Mouse (Mus musculus) lung, postnatal 25 days (tissue): ENCODE results near the gene Crygb.
A peak's percentile ranks its signal among the peaks of the same experiment; 100 is the strongest.

ENCODE experiments used
- DNase-seq: peaks from one replicate; pipeline ENCODE4 v3.0.0; 2022; ENCODE audit warnings: low spot score

Gene Crygb

GRCm38 (mm10) chr1:65082188-65082587 lies at the start of gene Crygb:
Gene Crygb (minus strand): TSS chr1:65082288.
- no peak for DNase-seq

DNA sequence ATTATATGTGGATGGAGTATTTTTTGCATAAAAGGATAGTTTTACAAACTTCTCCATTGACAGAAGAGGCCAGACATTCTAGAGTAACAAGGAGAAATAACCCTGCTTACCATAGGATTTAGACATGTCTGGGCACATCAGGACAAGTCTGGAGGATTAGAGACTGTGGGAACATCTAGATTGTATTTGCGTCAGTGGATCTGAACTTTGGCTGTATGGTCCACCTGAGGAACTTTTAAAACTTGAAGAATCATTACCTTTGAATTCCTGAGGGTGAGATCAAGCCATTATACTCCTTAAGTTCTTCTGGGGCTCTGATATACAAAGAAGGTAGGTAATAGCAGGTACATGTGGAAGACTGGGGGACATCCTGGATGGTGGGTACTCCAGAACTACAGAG lies 49.6 kb upstream of the Crygb start:
- DNase-seq = no peak

DNA sequence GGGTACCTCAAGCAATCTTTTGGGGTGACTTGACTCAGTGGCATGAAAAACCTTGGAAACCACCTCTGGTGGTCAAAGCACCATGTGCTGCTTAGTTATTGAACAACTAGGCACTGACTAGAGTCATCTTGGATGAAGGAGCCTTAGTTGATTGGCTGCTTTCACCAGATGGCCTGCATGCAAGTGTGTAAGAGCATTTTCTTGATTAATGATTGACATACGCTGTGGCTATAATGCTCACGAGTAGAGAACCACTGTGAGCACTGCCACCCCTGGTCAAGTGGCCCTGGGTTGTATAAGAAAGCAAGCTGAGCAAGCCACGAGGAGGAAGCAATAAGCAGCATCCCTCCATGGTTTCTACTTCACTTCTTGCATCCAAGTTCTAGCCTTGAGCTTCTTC lies 48.1 kb upstream of the Crygb start:
- DNase-seq = no peak

GRCm38 (mm10) chr1:65129634-65130180 lies 47.6 kb upstream of the Crygb start:
- DNase-seq = no peak

- no peak for DNase-seq
Measured at GRCm38 (mm10) chr1:65122574-65123372, 40.7 kb upstream of the Crygb start, which contains the start of gene D630023F18Rik. Gene D630023F18Rik (minus strand): TSS chr1:65123214.

GRCm38 (mm10) chr1:65119438-65119837 lies 37.4 kb upstream of the Crygb start, which contains the start of gene Gm28845:
Gene Gm28845 (minus strand): TSS chr1:65119558.
- DNase-seq = no peak

DNA sequence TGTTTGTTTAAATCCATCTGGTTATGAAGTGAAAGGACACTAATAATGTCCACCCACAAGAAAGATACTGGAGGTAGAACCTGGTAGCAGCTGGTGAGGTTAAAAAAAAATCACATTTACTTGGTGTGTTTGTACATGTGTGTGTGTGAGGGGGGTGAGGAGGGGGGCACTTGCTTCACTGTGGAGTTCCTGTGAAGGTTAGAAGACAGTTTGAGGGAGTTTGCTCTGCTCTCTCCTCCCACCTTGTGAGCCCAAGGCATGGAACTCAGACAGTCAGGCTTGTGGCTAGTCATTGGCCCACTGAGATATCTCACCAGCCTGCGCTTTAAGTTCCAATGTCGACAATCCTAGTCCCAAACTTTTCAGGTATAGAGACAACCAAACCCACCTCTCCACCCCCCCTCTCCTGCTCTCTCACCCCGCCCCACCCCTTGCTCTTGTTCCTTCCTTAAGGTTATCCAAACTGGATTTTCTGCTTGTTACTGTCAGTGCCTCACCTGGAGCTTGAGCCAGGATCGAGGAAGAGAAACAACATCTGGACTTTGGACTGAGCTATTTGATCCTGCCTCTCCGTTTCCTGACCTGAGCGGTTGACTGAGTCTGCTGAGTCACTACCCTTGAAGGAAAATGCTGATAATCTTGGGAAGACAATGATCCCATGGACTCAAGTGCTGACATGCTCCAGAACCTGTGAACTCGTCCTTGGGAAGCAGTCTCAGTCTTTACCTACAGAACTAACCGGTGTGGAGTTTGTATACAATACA lies 36.2 kb upstream of the Crygb start:
- DNase-seq = no peak

DNA sequence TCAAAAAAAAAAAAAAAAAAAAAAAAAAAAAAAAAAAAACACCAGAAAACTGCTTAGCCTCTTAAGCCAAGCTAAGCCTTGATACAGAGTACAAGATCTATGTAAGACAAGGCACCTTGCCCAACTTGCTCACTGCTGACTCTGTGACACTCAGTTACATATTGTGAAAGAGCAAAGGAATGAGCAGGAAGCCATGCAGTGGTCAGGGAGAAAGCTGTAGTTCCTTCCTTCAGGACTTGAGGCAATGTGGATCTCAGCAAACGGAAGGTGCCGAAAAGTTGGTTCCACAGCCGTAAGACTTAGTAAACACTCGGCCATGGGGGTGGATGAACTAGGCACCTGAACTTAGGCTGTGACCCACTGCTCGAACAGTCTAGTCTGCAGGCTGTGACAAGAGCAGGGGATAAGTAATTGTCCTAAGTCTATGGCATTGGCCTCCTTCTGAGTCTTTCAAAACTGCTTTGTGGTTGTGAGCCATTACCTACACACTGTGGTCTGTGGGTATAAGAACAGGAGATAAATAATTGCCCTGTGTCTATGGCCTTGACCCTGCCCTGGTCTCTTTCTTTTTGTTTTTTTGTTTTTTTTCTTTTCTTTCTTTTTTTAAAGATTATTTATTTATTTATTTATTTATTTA lies 31.6 kb upstream of the Crygb start:
- peak; percentile 62 for DNase-seq

GRCm38 (mm10) chr1:65112807-65113196 lies 30.7 kb upstream of the Crygb start:
- DNase-seq = peak; percentile 39

DNA sequence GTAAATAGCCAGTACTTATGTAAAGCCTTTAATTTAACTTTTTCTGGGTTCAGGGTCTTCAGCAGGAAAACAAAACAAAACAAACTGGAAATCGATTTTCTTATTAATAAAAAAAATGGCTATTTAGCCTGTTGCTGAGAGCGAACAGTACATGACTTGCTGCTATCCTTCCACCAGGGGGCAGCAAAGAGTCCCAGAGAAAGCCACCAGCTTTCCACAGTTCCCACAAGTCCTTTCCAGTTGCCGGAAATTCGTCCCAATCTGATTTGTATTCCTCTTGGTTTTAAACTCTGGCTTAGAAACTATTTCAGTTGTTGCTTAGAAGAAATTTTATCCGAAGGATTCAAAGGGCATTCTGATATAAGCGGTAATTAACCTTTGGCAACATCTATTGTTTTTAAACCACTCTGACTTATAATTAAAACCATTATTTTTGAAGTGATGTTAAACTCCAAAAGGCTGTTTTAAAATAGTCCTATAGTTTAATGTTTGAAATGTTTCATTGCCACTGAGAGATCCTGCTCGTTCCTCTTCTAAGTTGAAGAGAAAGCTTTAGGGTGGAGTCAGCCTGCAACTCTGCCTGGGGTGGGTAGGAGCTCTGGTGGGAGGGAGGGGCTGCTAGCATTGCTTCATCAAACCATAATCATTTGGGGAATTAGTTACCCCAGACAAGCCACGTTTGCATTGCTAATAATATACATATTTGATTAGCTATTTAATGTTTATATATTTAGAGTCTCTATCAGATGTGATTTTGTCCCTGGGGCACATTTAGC lies 30.1 kb upstream of the Crygb start:
- DNase-seq = peak; percentile 80

DNA sequence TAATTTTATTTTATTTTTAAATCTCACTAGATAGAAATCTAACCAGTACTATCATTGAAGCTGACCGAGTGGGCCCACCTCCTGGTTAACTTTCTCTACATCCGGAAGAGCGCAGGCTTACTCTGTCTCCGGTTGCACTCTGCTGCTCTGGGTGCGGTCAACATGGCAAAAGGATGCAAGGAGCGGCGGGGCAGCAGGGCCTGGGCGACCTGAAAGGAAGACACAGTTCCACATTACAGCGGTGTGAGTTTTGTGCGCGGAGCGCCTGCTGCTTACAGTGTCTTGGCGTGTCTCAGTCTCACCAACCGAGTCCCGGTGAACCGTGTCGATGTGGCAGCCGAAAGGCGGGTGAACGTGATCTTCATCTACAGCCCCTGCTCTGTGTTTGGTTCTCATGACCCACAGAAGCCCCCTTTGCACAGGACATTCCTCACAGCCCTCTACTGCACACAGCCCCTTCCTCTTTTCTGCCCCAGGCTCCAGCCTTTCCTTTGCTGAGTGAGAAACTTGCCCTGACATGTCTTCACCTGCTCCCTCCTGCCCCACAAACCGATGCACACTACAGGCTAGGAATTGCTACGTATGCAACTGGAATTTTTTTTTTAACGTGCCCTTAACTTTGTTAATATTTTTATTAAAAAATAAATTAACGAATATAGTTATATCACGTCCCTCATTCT lies 27.8 kb upstream of the Crygb start:
- no peak for DNase-seq

GRCm38 (mm10) chr1:65109196-65109595 lies 27.1 kb upstream of the Crygb start:
- DNase-seq = no peak

DNA sequence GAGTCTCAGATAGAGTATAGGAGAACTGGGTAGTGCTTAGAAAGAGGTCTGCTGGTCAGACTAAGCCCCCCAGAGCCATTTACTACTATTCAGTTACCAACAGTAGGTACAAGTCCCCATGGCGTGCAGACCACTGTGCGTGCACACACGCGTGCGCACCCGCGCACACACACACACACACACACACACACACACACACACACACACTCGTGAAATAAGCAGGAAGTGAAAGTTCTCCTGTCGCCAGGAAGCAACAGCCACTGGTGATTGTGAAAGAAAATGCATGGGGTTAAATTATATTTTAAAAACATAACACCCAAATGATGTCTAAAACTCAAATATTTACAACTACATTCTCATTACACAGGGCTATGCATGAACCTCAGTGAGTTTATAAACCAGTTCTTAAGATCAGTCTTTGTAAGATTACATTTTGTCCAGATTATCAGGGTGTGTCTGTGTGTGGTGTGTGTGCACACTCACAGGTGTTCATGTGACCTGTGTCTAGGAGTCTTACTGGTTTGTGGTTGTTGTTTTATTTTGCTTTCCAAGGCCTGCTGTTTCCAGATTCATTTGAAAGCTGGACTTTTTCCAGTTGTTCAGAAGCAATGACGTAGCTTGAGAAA lies 25.7 kb upstream of the Crygb start:
- DNase-seq = no peak

DNA sequence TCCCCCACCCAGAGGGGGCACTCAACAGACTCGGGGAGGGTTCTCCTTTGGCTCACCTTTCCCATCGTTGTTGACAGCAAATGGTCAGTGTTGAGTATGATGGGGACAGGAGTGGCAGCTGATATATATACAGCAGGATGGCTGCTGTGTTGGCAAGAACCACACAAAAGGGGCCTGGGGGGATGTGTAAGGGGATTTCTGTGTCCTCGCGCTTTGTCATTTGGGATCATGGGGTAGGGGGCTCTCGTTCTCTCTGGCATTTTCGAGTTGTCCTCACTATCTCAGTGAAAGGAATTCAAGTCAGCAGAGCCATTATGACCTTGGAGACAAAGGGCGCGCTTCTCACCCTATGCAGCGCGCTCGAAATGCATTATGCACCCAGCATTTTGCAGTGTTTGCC lies 21.2 kb upstream of the Crygb start, which contains the start of gene Cryga:
Gene Cryga, minus strand, starts transcription at position 101 of the 400 bp plus-strand sequence.
- DNase-seq = no peak

DNA sequence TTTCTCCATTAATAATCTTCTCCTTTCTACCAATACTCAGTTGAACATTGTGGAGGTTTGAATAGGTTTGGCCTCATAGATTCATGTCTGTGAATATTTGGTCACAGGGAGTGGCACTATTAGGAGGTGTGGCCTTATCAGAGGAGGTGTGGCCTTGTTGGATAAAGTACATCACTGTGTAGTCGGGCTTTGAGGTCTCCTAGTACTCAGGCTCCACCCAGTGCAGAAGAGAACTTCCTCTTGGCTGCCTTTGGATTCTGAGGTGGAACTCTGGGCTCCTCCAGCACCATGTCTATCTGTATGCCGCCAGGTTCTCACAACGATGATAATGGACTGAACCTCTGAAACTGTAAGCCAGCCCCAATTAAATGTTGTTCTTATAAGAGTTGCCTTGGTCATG lies 14.9 kb upstream of the Crygb start:
- DNase-seq = no peak

DNA sequence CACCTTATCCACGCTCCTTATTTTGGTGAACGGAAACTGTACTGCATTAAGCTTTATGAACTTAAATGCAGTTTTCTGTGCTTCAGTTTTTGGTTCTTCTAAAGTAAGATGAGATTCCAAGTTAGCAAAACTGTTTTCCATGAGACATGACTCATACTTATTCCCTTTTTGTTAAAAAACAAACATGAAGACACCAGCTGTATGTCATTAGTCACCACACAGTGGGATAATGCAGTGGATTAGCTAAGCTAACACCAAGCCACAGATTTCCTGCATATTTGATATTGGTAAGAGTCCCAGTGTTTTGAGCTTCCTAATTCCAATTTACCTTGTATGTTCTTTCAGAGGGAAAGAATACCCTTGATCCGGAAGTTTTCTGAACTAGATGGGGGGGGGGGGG lies 9.5 kb upstream of the Crygb start:
- no peak for DNase-seq

- DNase-seq = peak; percentile 75
Measured at GRCm38 (mm10) chr1:65090370-65090769, 8.3 kb upstream of the Crygb start.

DNA sequence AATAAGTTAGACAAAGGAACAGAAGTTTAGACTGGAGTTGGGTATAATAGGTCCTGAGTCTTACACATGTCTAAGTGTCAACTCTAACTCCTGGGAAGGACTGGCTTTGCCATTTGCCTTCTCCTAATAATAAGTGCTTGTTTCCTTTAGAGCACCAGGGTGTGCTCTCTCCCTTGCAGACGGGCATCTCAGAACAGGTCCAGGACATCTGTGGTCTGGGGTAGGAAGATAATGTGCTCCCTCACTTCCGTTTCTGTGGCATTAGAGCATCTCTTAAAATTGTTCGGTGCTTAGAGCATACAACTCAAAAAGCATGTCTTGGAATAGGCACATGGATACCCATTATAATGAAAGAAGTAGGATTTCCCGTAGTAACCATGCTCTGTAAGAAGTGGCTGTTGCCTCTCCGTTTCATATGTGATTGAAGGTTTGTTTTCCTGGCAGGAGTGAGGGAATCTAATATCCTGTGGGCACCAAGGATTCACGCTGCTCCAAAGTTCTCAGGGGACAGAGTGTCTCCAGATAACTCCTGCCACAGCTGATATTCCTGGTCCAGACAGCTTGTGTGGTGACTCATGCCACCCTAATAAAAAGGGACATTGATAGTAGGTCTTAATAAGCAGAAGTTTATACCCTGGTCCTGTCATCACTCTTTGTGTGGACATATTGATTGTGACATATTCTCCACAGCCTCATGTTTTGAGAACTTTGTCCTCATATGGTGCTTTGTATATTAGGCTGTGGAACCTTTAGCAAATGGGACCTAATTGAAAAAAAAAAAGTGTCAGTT lies 6.7 kb upstream of the Crygb start:
- peak; percentile 7 for DNase-seq

GRCm38 (mm10) chr1:65075607-65076006 lies 6.5 kb downstream of the Crygb start:
- DNase-seq = no peak

DNA sequence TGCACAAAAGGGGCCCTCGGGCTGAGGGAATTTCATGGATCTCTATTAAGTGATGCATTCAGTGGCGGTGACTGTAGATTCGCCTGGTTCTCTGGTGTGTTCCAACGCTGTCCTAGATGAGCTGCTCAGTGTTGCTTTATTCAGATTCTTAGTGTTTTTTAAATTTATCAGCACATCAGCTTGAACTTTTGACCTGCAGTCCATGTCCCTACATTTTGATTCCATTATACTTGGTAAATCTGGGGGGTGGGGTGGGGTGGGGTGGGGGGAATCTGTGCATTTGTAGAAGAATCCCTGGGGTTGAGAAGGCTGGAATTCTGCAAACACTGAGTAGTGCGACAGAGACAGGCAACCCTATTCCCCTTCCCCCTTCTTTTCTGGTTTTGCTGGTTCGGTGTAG lies 8.5 kb downstream of the Crygb start, which contains the start of gene Crygc:
Gene Crygc, minus strand, starts transcription at position 101 of the 400 bp plus-strand sequence.
- DNase-seq = no peak
